19 mouse cellular contexts compared by ENCODE assay signal in the genomic region with DNA sequence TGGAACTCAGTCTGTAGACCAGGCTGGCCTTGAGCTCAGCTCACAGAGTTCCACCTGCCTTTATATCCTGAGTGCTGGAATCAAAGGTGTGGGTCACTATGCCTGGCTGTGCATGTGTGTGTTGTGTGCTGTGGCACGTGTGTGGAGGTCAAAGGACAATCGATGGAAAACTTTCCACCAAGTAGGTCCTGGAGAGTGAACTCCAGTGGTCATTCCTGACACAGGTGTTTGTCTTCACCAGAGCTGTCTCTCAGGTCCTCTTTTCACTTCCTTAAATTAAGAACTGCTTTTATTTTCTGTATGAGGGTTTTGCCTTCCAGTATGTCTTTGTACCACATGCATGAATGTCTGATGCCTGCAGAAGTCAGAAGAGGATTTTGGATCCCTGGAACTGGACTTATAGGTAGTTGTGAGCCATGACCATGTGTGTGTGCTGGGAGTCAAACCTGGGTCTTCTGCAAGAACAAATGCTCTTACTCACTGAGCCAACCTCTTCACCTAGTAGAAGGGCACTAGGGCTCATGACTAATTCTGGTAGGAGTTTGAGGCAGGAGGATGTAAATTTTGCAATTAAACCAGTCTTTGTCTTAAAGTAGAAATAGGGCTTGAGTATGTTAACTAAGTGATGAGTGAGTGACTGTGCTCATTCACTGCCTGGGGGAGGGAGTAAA. TPM values are rescaled to one million over a fixed set of nuclear protein-coding genes. Genes with fewer than 3 reads are reported as not detected.
A peak's percentile ranks its signal among the peaks of the same experiment; 100 is the strongest.
DNase-seq lines count a peak whose midpoint lies in the region; TF ChIP-seq lines count a peak whose summit lies in the region.
"Had no signal": no experiment of that assay in that cellular context is flagged by ENCODE, and none has a peak within 500 bp of the region (broad histone marks: within the 10 kb centered on the region; RNA-seq: fewer than 3 reads in every experiment).

No protein-coding gene starts in this region.

- 16% methylated on average over 2 of the region's 2 CpGs for WGBS in spleen, adult 2 months
- 41% methylated on average over 2 of the region's 2 CpGs for WGBS in bone marrow, adult 2 months

- H3K27me3 ChIP-seq in spleen, adult 2 months (ENCODE audit: control insufficient read depth, insufficient read depth, low read length), result no peaks in the 10 kb centered on the region
- H3K27me3 ChIP-seq: embryonic facial prominence, embryonic 13.5 days; hindbrain, embryonic 13.5 days; midbrain, embryonic 12.5 days; Patski had no signal

- no peak for TF ChIP-seq CTCF in spleen, adult 2 months (IDR thresholded peaks at IDR 0.05; ENCODE audit: extremely low read depth, insufficient read depth, insufficient read length, insufficient replicate concordance)
- no peak for TF ChIP-seq CTCF in bone marrow, adult 2 months (IDR thresholded peaks at IDR 0.05; ENCODE audit: control insufficient read depth, insufficient read depth, low read length)

- DNase-seq in kidney, adult 11 months, result peak; percentile 26
- DNase-seq in kidney, adult 18-20 months, result no peak
- peak; percentile 17 to 25 for DNase-seq in spleen, adult 2 months (ENCODE audit: low read depth in 1 of 2, low spot score in 2 of 2)
- no peak for DNase-seq in spleen, adult 12 weeks (ENCODE audit: low spot score)
- DNase-seq in retina, embryonic 14.5 days (ENCODE audit: low spot score), result no peak
- no peak for DNase-seq in right cerebral cortex, postnatal 36 days (ENCODE audit: low spot score in 2 of 2)
- DNase-seq: cerebellum, adult 11 months; heart, adult 2 months; heart, postnatal 10 days; kidney, adult 9 months; lung, postnatal 4 days; retina, postnatal 1 day; thymus, postnatal 36 days had no signal

- H3K36me3 ChIP-seq in spleen, adult 2 months (ENCODE audit: control insufficient read depth, insufficient read depth, low read length), result peaks cover 1% of the 10 kb centered on the region; the same call in 1 of the 2 replicates

- TF ChIP-seq POLR2A in spleen, adult 2 months (IDR thresholded peaks at IDR 0.05; ENCODE audit: low read depth, low read length), result no peak
- TF ChIP-seq POLR2A in bone marrow, adult 2 months (IDR thresholded peaks at IDR 0.05; ENCODE audit: borderline replicate concordance, control insufficient read depth, low read depth, low read length), result no peak

- H3K4me3 ChIP-seq in spleen, adult 2 months (ENCODE audit: extremely low read depth, insufficient read depth, insufficient read length), result no peak overlapping the region
- no peak overlapping the region for H3K4me3 ChIP-seq in bone marrow, adult 2 months (replicated peaks; ENCODE audit: control insufficient read depth, low read depth, low read length)
- H3K4me3 ChIP-seq: embryonic facial prominence, embryonic 13.5 days; heart, adult 2 months; midbrain, embryonic 12.5 days had no signal

- H3K4me1 ChIP-seq in spleen, adult 2 months (ENCODE audit: control insufficient read depth, insufficient read depth, insufficient read length), result peaks cover 28% of the 10 kb centered on the region
- H3K4me1 ChIP-seq in bone marrow, adult 2 months (ENCODE audit: control insufficient read depth, insufficient read depth, low read length), result peaks cover 2% of the 10 kb centered on the region

- peak overlapping the region; percentile 25 for H3K27ac ChIP-seq in spleen, adult 2 months (ENCODE audit: insufficient read depth, low read length)
- peak overlapping the region; percentile 13; the same call in 1 of the 2 replicates for H3K27ac ChIP-seq in bone marrow, adult 2 months (ENCODE audit: control insufficient read depth, insufficient read depth, low read depth, low read length, poor library complexity)
- H3K27ac ChIP-seq: embryonic facial prominence, embryonic 13.5 days; heart, adult 2 months; hindbrain, embryonic 13.5 days; midbrain, embryonic 12.5 days had no signal

RNA-seq across cellular contexts. Expression of a gene that starts 5.3 kb away (rescaled TPM):
- 48.3 and 56.7 TPM in 2 replicates for polyA plus RNA-seq in spleen, adult 2 months (2012; rRNA removed)
- 106 and 186 TPM in 2 replicates for polyA plus RNA-seq in bone marrow, adult 2 months (2011; ENCODE audit: insufficient read depth, insufficient read length, low replicate concordance, missing spikeins)

RNA-seq across cellular contexts. Expression of a gene that starts 57.9 kb away (rescaled TPM):
- 0.02 and 0.05 TPM in 2 replicates for polyA plus RNA-seq in spleen, adult 2 months (2012; rRNA removed)
- polyA plus RNA-seq in bone marrow, adult 2 months (2011; ENCODE audit: insufficient read depth, insufficient read length, low replicate concordance, missing spikeins), result not detected in 2 replicates
- polyA plus RNA-seq: CD4-positive, CD25-positive, alpha-beta regulatory T cell, adult 4 months had no signal

RNA-seq across cellular contexts. Expression of a gene that starts 58.9 kb away (rescaled TPM):
- 43.1 and 54.4 TPM in 2 replicates for polyA plus RNA-seq in spleen, adult 2 months (2012; rRNA removed)
- polyA plus RNA-seq in bone marrow, adult 2 months (2011; ENCODE audit: insufficient read depth, insufficient read length, low replicate concordance, missing spikeins), result 14.9 and 39.7 TPM in 2 replicates

Comparison
In these comparisons a context has a peak if more than half of its experiments do, and no peak if none do; other contexts are left out.
1. DNase-seq: peak in kidney, adult 11 months (single experiment) and spleen, adult 2 months (2 of 2); none in kidney, adult 18-20 months (single experiment), spleen, adult 12 weeks (single experiment), retina, embryonic 14.5 days (single experiment) and right cerebral cortex, postnatal 36 days (0 of 2).